Mouse (Mus musculus) megakaryocyte, embryonic 14.5 days (primary cell): ENCODE measurements at regions not wholly inside any gene's neighbourhood (a gene's known extent, or its start where the extent isn't known, plus 50 kb on each side); places are given as distances from the start of the nearest gene placed in this dataset.

Experiments
- FLI1 ChIP-seq: IDR thresholded peaks from 2 replicates; pipeline ENCODE4 v1.6.1; 2012; ENCODE audit warnings: low read length, inconsistent platforms, mixed read lengths
- GATA1 ChIP-seq: IDR thresholded peaks from 3 replicates; pipeline ENCODE4 v1.6.1; 2012; ENCODE audit warnings: mixed read lengths, low read length, inconsistent platforms, borderline replicate concordance

DNA sequence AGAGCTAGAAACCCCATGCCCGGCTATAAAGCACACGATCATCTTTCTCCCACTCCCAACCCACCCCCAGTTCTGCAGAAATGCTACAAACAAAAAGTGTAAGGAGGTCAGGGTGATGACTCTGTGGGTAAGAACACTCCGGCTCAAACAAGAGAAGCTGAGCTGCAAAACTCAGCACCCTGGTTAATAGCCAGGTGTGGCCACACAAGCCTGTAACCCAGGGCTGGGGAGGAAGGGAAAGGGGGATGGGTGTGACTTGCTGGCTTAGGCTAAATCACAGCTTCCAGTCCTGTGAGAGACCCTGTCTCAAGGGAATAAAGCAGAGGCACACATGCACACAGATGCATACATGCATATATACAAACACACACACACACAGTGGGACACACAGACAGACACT, 96.6 kb upstream of the Klf3 start:
- TF ChIP-seq GATA1 (no peak), FLI1 (no peak)
